ENCODE assay signal across 12 mouse cellular contexts in the genomic region with DNA sequence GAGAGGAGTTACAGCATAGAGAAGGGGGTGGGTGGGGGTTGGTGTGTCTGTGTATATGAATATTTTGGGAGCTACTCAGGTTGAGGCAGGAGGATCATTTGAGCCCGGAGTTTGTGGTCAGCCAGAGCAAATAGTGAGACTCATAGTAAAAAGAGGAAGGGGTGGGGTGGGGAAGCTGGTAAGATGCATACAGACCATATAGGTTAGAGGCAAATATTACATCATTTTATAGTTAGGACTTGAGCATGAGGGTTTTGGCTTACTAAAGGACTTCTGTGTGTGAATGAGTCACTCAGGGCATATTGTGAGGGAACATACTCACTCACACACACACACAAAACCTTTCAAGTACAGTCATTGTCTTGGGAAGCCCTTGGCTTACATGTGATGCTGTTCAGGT. TPM values are rescaled to one million over a fixed set of nuclear protein-coding genes. Genes with fewer than 3 reads are reported as not detected.
DNase-seq lines count a peak whose midpoint lies in the region; ATAC-seq lines count a peak whose summit lies in the region.
"Had no signal": no experiment of that assay in that cellular context is flagged by ENCODE, and none has a peak within 500 bp of the region (broad histone marks: within the 10 kb centered on the region; RNA-seq: fewer than 3 reads in every experiment).

No protein-coding gene starts in this region.

- ATAC-seq in forebrain, embryonic 13.5 days = no peak
- ATAC-seq in hindbrain, embryonic 13.5 days (ENCODE audit: low FRiP score) = no peak
- no peak for ATAC-seq in midbrain, embryonic 15.5 days (replicated peaks)

- 88% methylated on average over 1 of the region's 1 CpGs for WGBS in forebrain, embryonic 13.5 days
- 93% methylated on average over 1 of the region's 1 CpGs for whole genome bisulfite sequencing in forebrain, embryonic 10.5 days
- WGBS in hindbrain, embryonic 13.5 days = 89% methylated on average over 1 of the region's 1 CpGs
- WGBS in midbrain, embryonic 15.5 days = 93% methylated on average over 1 of the region's 1 CpGs

- H3K4me1 ChIP-seq in forebrain, embryonic 13.5 days = peaks cover 29% of the 10 kb centered on the region
- H3K4me1 ChIP-seq in forebrain, embryonic 10.5 days = peaks cover 30% of the 10 kb centered on the region
- peaks cover 30% of the 10 kb centered on the region for H3K4me1 ChIP-seq in hindbrain, embryonic 13.5 days (replicated peaks)
- peaks cover 30% of the 10 kb centered on the region for H3K4me1 ChIP-seq in midbrain, embryonic 15.5 days

- DNase-seq in forebrain, embryonic 10.5 days (ENCODE audit: extremely low spot score, low spot score) = no peak
- peak; percentile 78 for DNase-seq in 416B (ENCODE audit: low read depth)
- no peak for DNase-seq in thymus, postnatal 25 days
- DNase-seq in kidney, postnatal 10 days = no peak
- DNase-seq in right cerebral cortex, postnatal 14 days = no peak
- DNase-seq: adrenal gland, adult 2 months; layer of hippocampus, adult 9-11 months had no signal

- no peak overlapping the region for H3K4me3 ChIP-seq in forebrain, embryonic 13.5 days
- H3K4me3 ChIP-seq in forebrain, embryonic 10.5 days = no peak overlapping the region
- H3K4me3 ChIP-seq in hindbrain, embryonic 13.5 days = no peak overlapping the region
- no peak overlapping the region for H3K4me3 ChIP-seq in midbrain, embryonic 15.5 days
- H3K4me3 ChIP-seq: limb, embryonic 13.5 days; stomach, embryonic 15.5 days had no signal

- no peak overlapping the region for H3K9ac ChIP-seq in forebrain, embryonic 13.5 days
- H3K9ac ChIP-seq in hindbrain, embryonic 13.5 days = no peak overlapping the region
- H3K9ac ChIP-seq in midbrain, embryonic 15.5 days = no peak overlapping the region
- H3K9ac ChIP-seq: limb, embryonic 13.5 days; stomach, embryonic 15.5 days had no signal

- H3K36me3 ChIP-seq in forebrain, embryonic 13.5 days (ENCODE audit: poor library complexity, severe bottlenecking) = peaks cover 6% of the 10 kb centered on the region
- peaks cover 11% of the 10 kb centered on the region for H3K36me3 ChIP-seq in forebrain, embryonic 10.5 days (replicated peaks)
- H3K36me3 ChIP-seq in hindbrain, embryonic 13.5 days = no peaks in the 10 kb centered on the region
- no peaks in the 10 kb centered on the region for H3K36me3 ChIP-seq in midbrain, embryonic 15.5 days (replicated peaks)
- H3K36me3 ChIP-seq: stomach, embryonic 15.5 days had no signal

- no peaks in the 10 kb centered on the region for H3K27me3 ChIP-seq in forebrain, embryonic 13.5 days
- H3K27me3 ChIP-seq in forebrain, embryonic 10.5 days (ENCODE audit: poor library complexity, severe bottlenecking) = no peaks in the 10 kb centered on the region
- no peaks in the 10 kb centered on the region for H3K27me3 ChIP-seq in hindbrain, embryonic 13.5 days
- no peaks in the 10 kb centered on the region for H3K27me3 ChIP-seq in midbrain, embryonic 15.5 days (replicated peaks)
- H3K27me3 ChIP-seq: limb, embryonic 13.5 days; stomach, embryonic 15.5 days had no signal

- peak overlapping the region; percentile 63; the same call in 1 of the 2 replicates for H3K27ac ChIP-seq in forebrain, embryonic 13.5 days
- H3K27ac ChIP-seq in forebrain, embryonic 10.5 days = no peak overlapping the region
- peak overlapping the region; percentile 99 for H3K27ac ChIP-seq in hindbrain, embryonic 13.5 days
- H3K27ac ChIP-seq in midbrain, embryonic 15.5 days = peak overlapping the region; percentile 99
- H3K27ac ChIP-seq: limb, embryonic 13.5 days had no signal

- no peak overlapping the region for H3K4me2 ChIP-seq in forebrain, embryonic 13.5 days
- peak overlapping the region; percentile 48; the same call in 1 of the 2 replicates for H3K4me2 ChIP-seq in hindbrain, embryonic 13.5 days
- peak overlapping the region; percentile 73; the same call in 1 of the 2 replicates for H3K4me2 ChIP-seq in midbrain, embryonic 15.5 days

- no peaks in the 10 kb centered on the region for H3K9me3 ChIP-seq in forebrain, embryonic 13.5 days (replicated peaks)
- no peaks in the 10 kb centered on the region for H3K9me3 ChIP-seq in forebrain, embryonic 10.5 days
- H3K9me3 ChIP-seq in hindbrain, embryonic 13.5 days = no peaks in the 10 kb centered on the region
- no peaks in the 10 kb centered on the region for H3K9me3 ChIP-seq in midbrain, embryonic 15.5 days
- H3K9me3 ChIP-seq: limb, embryonic 13.5 days; stomach, embryonic 15.5 days had no signal

RNA-seq across cellular contexts. Expression of gene Usp22, which starts 1.5 kb away (rescaled TPM):
- 272 and 304 TPM in 2 replicates for polyA plus RNA-seq in forebrain, embryonic 13.5 days (2015; fragmentation: Nextera tagmentation; extraction: Ambion mirVana)
- 177 and 178 TPM in 2 replicates for polyA plus RNA-seq in forebrain, embryonic 10.5 days (2016; fragmentation: Nextera tagmentation; extraction: Ambion mirVana)
- 355 and 383 TPM in 2 replicates for polyA plus RNA-seq in hindbrain, embryonic 13.5 days (2015; fragmentation: Nextera tagmentation; extraction: Ambion mirVana)
- polyA plus RNA-seq in midbrain, embryonic 15.5 days (2015; fragmentation: Nextera tagmentation; extraction: Ambion mirVana) = 442 and 456 TPM in 2 replicates

RNA-seq across cellular contexts. Expression of gene Aldh3a1, which starts 31.0 kb away (rescaled TPM):
- polyA plus RNA-seq in forebrain, embryonic 13.5 days (2015; fragmentation: Nextera tagmentation; extraction: Ambion mirVana) = not detected in 2 replicates
- not detected in 2 replicates for polyA plus RNA-seq in forebrain, embryonic 10.5 days (2016; fragmentation: Nextera tagmentation; extraction: Ambion mirVana)
- not detected in 2 replicates for polyA plus RNA-seq in hindbrain, embryonic 13.5 days (2015; fragmentation: Nextera tagmentation; extraction: Ambion mirVana)
- polyA plus RNA-seq in midbrain, embryonic 15.5 days (2015; fragmentation: Nextera tagmentation; extraction: Ambion mirVana) = 0.19 TPM in 1 of 2 replicates, not detected in the other

RNA-seq across cellular contexts. Expression of gene Tnfrsf13b, which starts 49.8 kb away (rescaled TPM):
- 0.48 and 0.63 TPM in 2 replicates for polyA plus RNA-seq in forebrain, embryonic 13.5 days (2015; fragmentation: Nextera tagmentation; extraction: Ambion mirVana)
- 0.63 and 1.3 TPM in 2 replicates for polyA plus RNA-seq in forebrain, embryonic 10.5 days (2016; fragmentation: Nextera tagmentation; extraction: Ambion mirVana)
- polyA plus RNA-seq in hindbrain, embryonic 13.5 days (2015; fragmentation: Nextera tagmentation; extraction: Ambion mirVana) = 1.1 and 1.3 TPM in 2 replicates
- 0.57 and 1.1 TPM in 2 replicates for polyA plus RNA-seq in midbrain, embryonic 15.5 days (2015; fragmentation: Nextera tagmentation; extraction: Ambion mirVana)
